Mouse (Mus musculus) neural tube, embryonic 11.5 days (tissue): ENCODE results near the gene Edem1. TPM values are rescaled to one million over a fixed set of nuclear protein-coding genes. Genes with fewer than 3 reads are reported as not detected.

Experiments used
- ATAC-seq: fragments of 200-750 bp; cut with Nextera tagmentation; 2 replicates; pipeline ENCODE4 v1.8.0; 2017; ENCODE audit warnings: moderate number of reproducible peaks, mild to moderate bottlenecking, moderate TSS enrichment, moderate library complexity; ENCODE audit not compliant: insufficient read depth, low FRiP score, low TSS enrichment
- DNase-seq: peaks from one replicate; pipeline ENCODE4 v3.0.0-alpha.2; 2015; ENCODE audit warnings: low spot score
- H3K27ac ChIP-seq: fragments of 300-500 bp; sonication (generic); 2 replicates; pipeline ENCODE4 v1.5.1; 2014; ENCODE audit warnings: low read depth, mild to moderate bottlenecking, low read length
- H3K27me3 ChIP-seq: fragments of 300-500 bp; sonication (generic); 2 replicates; pipeline ENCODE4 v1.6.1; 2014; ENCODE audit warnings: mild to moderate bottlenecking, low read length, mixed read lengths; ENCODE audit not compliant: control insufficient read depth, insufficient read depth
- H3K36me3 ChIP-seq: fragments of 300-500 bp; sonication (generic); 2 replicates; pipeline ENCODE4 v1.6.1; 2014; ENCODE audit warnings: mild to moderate bottlenecking, low read length, moderate library complexity, mixed read lengths; ENCODE audit not compliant: control insufficient read depth, insufficient read depth
- H3K4me1 ChIP-seq: fragments of 300-500 bp; sonication (generic); 2 replicates; pipeline ENCODE4 v1.6.1; 2014; ENCODE audit warnings: low read length, mixed read lengths; ENCODE audit not compliant: control insufficient read depth, insufficient read depth
- H3K4me2 ChIP-seq: fragments of 300-500 bp; sonication (generic); 2 replicates; pipeline ENCODE4 v1.6.1; 2014; ENCODE audit warnings: low read depth, mild to moderate bottlenecking, moderate library complexity
- H3K4me3 ChIP-seq: fragments of 300-500 bp; sonication (generic); 2 replicates; pipeline ENCODE4 v1.5.1; 2014; ENCODE audit warnings: low read depth, low read length
- H3K9ac ChIP-seq: fragments of 300-500 bp; sonication (generic); 2 replicates; pipeline ENCODE4 v1.6.1; 2014; ENCODE audit warnings: mild to moderate bottlenecking, low read length
- H3K9me3 ChIP-seq: fragments of 300-500 bp; sonication (generic); 2 replicates; pipeline ENCODE4 v1.6.1; 2016; ENCODE audit warnings: low read length; ENCODE audit not compliant: control insufficient read depth
- WGBS: fragments of 180-500 bp; shearing (Covaris S2); extraction: QIAGEN DNeasy Blood & Tissue Kit; methylation state at CpG from one replicate; pipeline ENCODE4 v1.1.7; 2014; 5-methylcytosine and 5-hydroxymethylcytosine counted together
- polyA plus RNA-seq: library from polyadenylated mRNA; unstranded; fragments of >200 nt; fragmentation: Nextera tagmentation; extraction: Ambion mirVana; gene quantifications from 2 replicates; pipeline ENCODE4 v1.2.1, GENCODE M21; 2014

Gene Edem1
- polyA plus RNA-seq, 1 experiment from 2014 or later = 23.6 TPM

DNA sequence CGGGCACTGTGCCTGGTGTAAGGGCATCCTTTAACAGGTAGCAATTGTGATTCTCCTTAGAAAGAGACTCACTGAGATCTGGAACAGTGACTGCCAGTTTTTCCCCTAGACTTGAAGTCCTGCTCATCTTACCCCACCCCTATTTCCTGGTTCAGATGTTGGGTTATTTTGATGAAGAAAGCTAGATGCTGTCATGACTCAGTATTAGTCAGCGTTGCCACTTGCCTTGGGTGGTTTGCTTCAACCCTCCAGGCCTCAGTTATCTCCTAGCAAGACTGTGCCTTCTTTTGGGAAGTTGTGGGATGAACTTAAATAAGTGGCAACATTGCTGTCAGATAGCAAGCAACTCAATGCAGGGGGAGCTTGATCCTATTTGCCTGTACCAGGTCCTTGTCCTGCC, 66.7 kb downstream of the Edem1 start:
- H3K4me1 ChIP-seq = no peaks in the 10 kb centered on the region
- no peaks in the 10 kb centered on the region for H3K36me3 ChIP-seq
- ATAC-seq (no peak), DNase-seq (no peak)
- H3K27ac ChIP-seq = no peak overlapping the region
- no peak overlapping the region for H3K9ac ChIP-seq
- 83% methylated on average over 2 of the region's 2 CpGs for WGBS
- no peak overlapping the region for H3K4me3 ChIP-seq
- no peaks in the 10 kb centered on the region for H3K27me3 ChIP-seq
- no peaks in the 10 kb centered on the region for H3K9me3 ChIP-seq
- no peak overlapping the region for H3K4me2 ChIP-seq

DNA sequence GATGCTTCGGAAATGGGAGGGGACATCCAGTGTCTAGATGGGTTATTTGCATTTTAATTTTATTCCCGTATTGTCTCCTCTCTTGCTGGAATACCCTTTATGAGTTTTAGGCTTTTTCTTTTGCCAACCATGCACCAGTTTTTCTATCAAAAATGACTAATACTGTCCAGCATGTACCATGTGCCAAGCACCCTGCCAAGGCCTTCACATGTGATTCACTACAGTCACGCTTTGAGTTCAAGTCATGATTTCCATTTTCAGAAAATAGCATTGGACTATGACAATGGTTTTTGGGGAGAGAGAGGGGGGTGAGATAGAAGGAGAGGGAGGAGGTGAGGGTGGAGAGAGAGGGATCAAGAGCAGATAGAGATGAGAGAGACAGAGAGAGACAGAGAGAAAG, 67.5 kb downstream of the Edem1 start:
- ATAC-seq (no peak), DNase-seq (no peak)
- H3K4me3 ChIP-seq = no peak overlapping the region
- H3K9me3 ChIP-seq = no peaks in the 10 kb centered on the region
- H3K27ac ChIP-seq = no peak overlapping the region
- no peaks in the 10 kb centered on the region for H3K27me3 ChIP-seq
- H3K9ac ChIP-seq = no peak overlapping the region
- H3K36me3 ChIP-seq = no peaks in the 10 kb centered on the region
- 94% methylated on average over 3 of the region's 3 CpGs for WGBS
- no peaks in the 10 kb centered on the region for H3K4me1 ChIP-seq
- H3K4me2 ChIP-seq = no peak overlapping the region

DNA sequence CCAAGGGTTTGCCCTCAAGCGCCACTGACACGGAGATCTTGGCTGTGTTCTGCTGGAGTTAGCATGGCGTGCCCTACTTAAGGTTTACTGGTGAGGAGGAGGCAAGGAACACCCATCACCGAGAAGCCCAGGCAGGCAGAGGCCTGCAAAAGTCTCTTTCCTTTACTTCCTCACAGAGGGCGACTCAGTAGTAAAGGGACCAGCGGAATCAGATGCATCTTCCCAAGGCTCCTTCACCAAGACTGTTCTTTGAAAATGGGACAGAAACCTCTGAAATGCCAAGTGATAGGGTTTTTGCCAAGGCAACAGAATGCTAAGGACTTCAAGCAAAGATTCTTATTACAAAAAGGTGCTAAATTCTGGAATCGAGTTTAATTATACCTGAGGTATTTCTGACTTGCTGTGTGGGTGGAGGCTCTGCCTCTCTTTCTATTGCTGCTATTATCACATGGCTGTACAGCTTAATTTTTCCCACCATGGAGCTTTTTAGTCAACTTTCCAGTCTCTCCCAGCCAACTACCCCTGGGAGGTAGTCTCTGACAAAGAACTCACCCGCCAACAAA, 68.2 kb downstream of the Edem1 start:
- whole genome bisulfite sequencing = 91% methylated on average over 8 of the region's 8 CpGs
- no peak for DNase-seq

DNA sequence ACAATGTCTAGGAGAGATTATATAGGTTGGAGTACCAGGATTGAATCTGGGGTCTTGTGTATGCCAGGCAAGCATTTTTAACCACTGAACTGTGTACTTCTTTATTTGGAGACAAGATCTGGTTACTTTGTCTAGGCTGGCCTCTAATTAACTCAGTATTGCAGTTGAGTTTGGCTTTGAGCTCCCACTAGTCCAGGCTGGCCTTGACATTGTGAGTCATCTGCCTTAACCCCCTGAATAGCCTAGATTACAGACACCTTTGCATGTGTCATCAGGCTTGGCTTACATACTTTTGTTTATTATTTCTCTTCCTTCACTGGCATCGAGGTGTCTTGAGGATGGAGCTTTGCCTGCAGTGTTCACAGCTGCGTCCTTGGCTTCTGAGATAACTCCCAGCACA, 70.8 kb downstream of the Edem1 start:
- no peak for DNase-seq
- no peaks in the 10 kb centered on the region for H3K27me3 ChIP-seq
- no peak overlapping the region for H3K4me3 ChIP-seq
- H3K4me1 ChIP-seq = no peaks in the 10 kb centered on the region
- 83% methylated on average over 2 of the region's 2 CpGs for WGBS
- no peaks in the 10 kb centered on the region for H3K36me3 ChIP-seq
- H3K4me2 ChIP-seq = no peak overlapping the region
- H3K9me3 ChIP-seq = no peaks in the 10 kb centered on the region
- no peak overlapping the region for H3K9ac ChIP-seq
- H3K27ac ChIP-seq = no peak overlapping the region
- no peak for ATAC-seq

More for the DNA sequence above, 68.2 kb downstream of the Edem1 start:
- Histone ChIP-seq H3K27ac (no peak overlapping the region), H3K9me3 (no peaks in the 10 kb centered on the region), H3K27me3 (no peaks in the 10 kb centered on the region), H3K36me3 (no peaks in the 10 kb centered on the region), H3K4me2 (no peak overlapping the region), H3K4me1 (no peaks in the 10 kb centered on the region), H3K4me3 (no peak overlapping the region), H3K9ac (no peak overlapping the region)
- ATAC-seq = no peak

DNA sequence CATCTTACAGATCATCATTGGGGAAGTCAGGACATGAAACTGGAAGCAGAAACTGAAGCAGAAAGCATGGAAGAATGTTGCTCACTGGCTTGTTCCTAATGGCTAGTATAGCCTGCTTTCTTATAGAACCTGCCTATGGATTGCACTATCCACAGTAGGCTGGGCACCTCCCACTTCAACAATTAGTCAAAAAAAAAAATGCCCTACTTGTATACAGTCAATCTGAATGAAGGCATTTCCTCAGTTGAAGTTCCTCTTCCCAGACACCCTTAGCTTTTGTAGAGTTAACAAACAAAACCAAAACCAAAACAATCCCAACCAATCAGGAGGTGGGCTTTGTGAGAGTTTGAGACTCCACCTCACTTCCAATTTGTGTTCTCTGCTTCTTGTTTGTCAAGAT, 73.7 kb downstream of the Edem1 start:
- no peaks in the 10 kb centered on the region for H3K36me3 ChIP-seq
- no peak for ATAC-seq
- no peak overlapping the region for H3K27ac ChIP-seq
- H3K27me3 ChIP-seq = no peaks in the 10 kb centered on the region
- no peak overlapping the region for H3K4me3 ChIP-seq
- H3K4me2 ChIP-seq = no peak overlapping the region
- no peaks in the 10 kb centered on the region for H3K4me1 ChIP-seq
- H3K9ac ChIP-seq = no peak overlapping the region
- no peaks in the 10 kb centered on the region for H3K9me3 ChIP-seq
- no peak for DNase-seq

DNA sequence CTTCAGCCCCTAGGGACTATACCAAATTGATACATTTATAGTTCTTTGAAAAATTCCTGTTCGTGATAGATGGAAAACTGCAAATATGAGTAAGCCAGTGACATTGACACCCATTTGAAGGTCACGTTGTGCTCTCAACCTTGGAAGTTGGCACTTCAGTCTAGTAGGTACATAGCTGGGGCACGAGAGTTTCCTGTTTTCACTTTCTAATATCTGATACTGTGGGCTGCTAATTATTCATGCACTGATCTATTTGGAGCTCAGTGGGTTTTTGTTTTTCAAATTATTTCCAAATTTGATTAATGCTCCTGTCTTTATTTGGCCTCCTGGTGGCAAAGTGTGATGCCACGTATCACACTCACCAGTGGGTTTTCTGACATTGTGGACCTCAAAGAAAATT, 74.8 kb downstream of the Edem1 start:
- Histone ChIP-seq H3K9ac (no peak overlapping the region), H3K9me3 (no peaks in the 10 kb centered on the region), H3K36me3 (no peaks in the 10 kb centered on the region), H3K27me3 (no peaks in the 10 kb centered on the region), H3K4me3 (no peak overlapping the region), H3K4me2 (no peak overlapping the region), H3K27ac (no peak overlapping the region), H3K4me1 (no peaks in the 10 kb centered on the region)
- 90% methylated on average over 4 of the region's 4 CpGs for WGBS
- ATAC-seq (no peak), DNase-seq (no peak)

DNA sequence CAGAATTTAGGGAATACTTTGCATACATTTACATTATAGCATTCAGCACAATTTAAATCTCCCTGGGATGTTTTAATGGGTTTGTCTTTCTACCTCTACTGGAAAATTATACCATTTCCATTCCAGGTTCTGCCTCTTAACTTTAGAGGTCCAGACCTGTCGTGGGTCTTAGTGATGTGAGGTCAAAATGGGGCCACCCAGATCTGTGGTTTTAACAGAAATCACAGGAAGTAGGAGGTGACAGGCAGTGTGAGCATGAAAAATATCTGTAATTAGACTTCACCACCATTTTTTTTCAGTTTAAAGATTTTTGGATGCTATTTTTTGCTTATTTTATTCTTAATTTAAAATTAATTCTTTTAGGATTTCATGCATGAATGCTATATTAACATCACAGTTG, 78.1 kb downstream of the Edem1 start:
- no peak for DNase-seq
- WGBS = 60% methylated on average over 1 of the region's 1 CpGs

More for the DNA sequence above, 78.1 kb downstream of the Edem1 start:
- H3K9ac ChIP-seq = no peak overlapping the region
- H3K27me3 ChIP-seq = no peaks in the 10 kb centered on the region
- no peaks in the 10 kb centered on the region for H3K4me1 ChIP-seq
- H3K4me3 ChIP-seq = no peak overlapping the region
- H3K4me2 ChIP-seq = no peak overlapping the region
- H3K27ac ChIP-seq = no peak overlapping the region
- ATAC-seq = no peak
- no peaks in the 10 kb centered on the region for H3K9me3 ChIP-seq
- H3K36me3 ChIP-seq = no peaks in the 10 kb centered on the region

Other genes starting within 250 kb of the Edem1 start
- 3.7 and 4.2 TPM in 2 replicates for gene Bhlhe40, start 168.0 kb upstream of the Edem1 start, polyA plus RNA-seq
- gene Arl8b, start 45.5 kb upstream of the Edem1 start, polyA plus RNA-seq = 85.7 and 90.9 TPM in 2 replicates